Mouse (Mus musculus): ENCODE data around the gene Il4i1. TPM values are rescaled to one million over a fixed set of nuclear protein-coding genes. Genes with fewer than 3 reads are reported as not detected.
"Not testable (repeated sequence)": the region's sequence is repeated elsewhere in the genome, so short reads cannot be mapped to it uniquely, and the experiment has no call there.

The Il4i1 gene
- polyA plus RNA-seq, 1 experiment from 2014 or later: 0.97 TPM

DNA sequence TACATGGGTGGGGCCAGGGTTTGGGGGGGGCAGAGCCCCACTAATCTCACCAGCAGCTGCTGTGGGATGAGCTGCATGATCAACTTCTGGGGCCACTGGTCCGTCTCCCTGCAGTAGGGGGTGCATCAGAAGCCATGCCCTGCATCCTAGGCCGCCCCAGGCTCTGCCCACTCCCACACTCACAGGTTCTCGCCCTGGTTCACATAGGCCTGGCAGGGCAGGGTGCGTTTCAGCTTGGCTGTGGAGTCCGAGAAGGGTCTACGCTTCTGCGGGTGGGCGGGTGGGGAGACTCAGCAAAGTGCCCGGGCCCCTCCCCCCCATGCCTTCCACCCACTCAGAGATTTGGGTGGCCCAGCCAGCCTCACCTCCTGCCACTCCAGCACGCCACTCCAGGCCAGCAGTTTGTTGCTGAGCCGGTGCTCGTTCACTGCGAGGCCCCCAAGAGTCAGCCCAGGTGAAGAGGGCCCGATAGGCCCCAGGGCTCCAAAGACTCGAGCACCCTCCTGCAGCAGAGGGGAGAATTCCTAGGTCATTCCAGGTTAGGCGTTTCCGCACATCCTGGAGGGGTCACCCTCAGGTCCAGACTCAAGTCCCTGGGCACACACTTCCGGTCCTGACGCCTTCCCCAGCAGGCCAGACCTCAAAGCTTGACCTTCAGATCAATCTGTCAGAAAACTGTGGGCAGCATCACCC, 51.0 kb downstream of the Il4i1 start:
- DNase-seq (no peak), ATAC-seq (ENCODE audit: low FRiP score, low TSS enrichment) (no peak)
- H3K36me3 ChIP-seq (ENCODE audit: control insufficient read depth, insufficient read depth, low read length): peaks cover 45% of the 10 kb centered on the region
- peaks cover 28% of the 10 kb centered on the region for H3K4me1 ChIP-seq (ENCODE audit: control insufficient read depth, insufficient read depth, low read length)
- no peaks in the 10 kb centered on the region for H3K27me3 ChIP-seq (ENCODE audit: control insufficient read depth, insufficient read depth, low read length)
- H3K27ac ChIP-seq (replicated peaks; ENCODE audit: low read depth, low read length): 0 out of 2 replicates have a peak overlapping the region, but pooled peaks have one; percentile 20
- H3K9me3 ChIP-seq (ENCODE audit: control insufficient read depth, low read length): no peaks in the 10 kb centered on the region
- H3K9ac ChIP-seq (replicated peaks; ENCODE audit: low read length): peak overlapping the region; percentile 99; the same call in 1 of the 2 replicates
- H3K4me3 ChIP-seq (replicated peaks; ENCODE audit: low read depth, low read length): peak overlapping the region; percentile 99
- peak overlapping the region; percentile 95 for H3K4me2 ChIP-seq (ENCODE audit: low read length)
- WGBS: 76% methylated on average over 18 of the region's 19 CpGs

- Histone ChIP-seq H3K4me3 (replicated peaks; ENCODE audit: low read depth, low read length) (peak overlapping the region; percentile 99), H3K4me1 (ENCODE audit: control insufficient read depth, insufficient read depth, low read length) (peaks cover 28% of the 10 kb centered on the region), H3K9ac (replicated peaks; ENCODE audit: low read length) (peak overlapping the region; percentile 99; the same call in 1 of the 2 replicates), H3K4me2 (ENCODE audit: low read length) (peak overlapping the region; percentile 95), H3K9me3 (ENCODE audit: control insufficient read depth, low read length) (no peaks in the 10 kb centered on the region), H3K27ac (replicated peaks; ENCODE audit: low read depth, low read length) (no peak overlapping the region), H3K36me3 (ENCODE audit: control insufficient read depth, insufficient read depth, low read length) (peaks cover 39% of the 10 kb centered on the region), H3K27me3 (ENCODE audit: control insufficient read depth, insufficient read depth, low read length) (no peaks in the 10 kb centered on the region)
- ATAC-seq (ENCODE audit: low FRiP score, low TSS enrichment) (no peak), DNase-seq (no peak)
- WGBS: 44% methylated on average over 9 of the region's 9 CpGs
Measured at GRCm38 (mm10) chr7:44867802-44868201, 51.6 kb downstream of the Il4i1 start.

DNA sequence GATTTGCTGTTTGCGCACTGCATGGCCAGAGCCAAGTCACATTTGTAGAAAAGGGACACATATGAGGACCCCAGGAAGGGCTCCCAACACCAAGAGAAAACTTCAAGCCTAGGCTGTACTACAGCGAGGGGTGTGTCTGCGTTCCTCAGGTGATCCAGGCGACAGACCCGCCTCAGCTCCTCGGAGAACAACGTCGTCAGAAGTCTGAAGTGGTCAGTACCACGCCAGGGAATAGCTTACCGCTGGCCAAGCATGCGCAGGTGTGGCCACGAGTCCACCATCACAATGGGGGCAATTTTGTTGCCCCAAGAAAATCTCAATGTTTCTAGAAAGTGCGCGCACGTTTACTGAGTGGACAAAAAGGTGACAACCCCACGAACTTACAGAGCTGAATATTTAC, 52.3 kb downstream of the Il4i1 start:
- H3K36me3 ChIP-seq (ENCODE audit: control insufficient read depth, insufficient read depth, low read length): peaks cover 32% of the 10 kb centered on the region
- WGBS: 6% methylated on average over 16 of the region's 16 CpGs
- no peaks in the 10 kb centered on the region for H3K9me3 ChIP-seq (ENCODE audit: control insufficient read depth, low read length)
- H3K27ac ChIP-seq (replicated peaks; ENCODE audit: low read depth, low read length): peak overlapping the region; percentile 100
- DNase-seq: no peak
- H3K27me3 ChIP-seq (ENCODE audit: control insufficient read depth, insufficient read depth, low read length): no peaks in the 10 kb centered on the region
- H3K9ac ChIP-seq (replicated peaks; ENCODE audit: low read length): peak overlapping the region; percentile 99
- ATAC-seq (ENCODE audit: low FRiP score, low TSS enrichment): no peak
- H3K4me2 ChIP-seq (ENCODE audit: low read length): peak overlapping the region; percentile 95
- peak overlapping the region; percentile 99 for H3K4me3 ChIP-seq (replicated peaks; ENCODE audit: low read depth, low read length)
- peaks cover 28% of the 10 kb centered on the region for H3K4me1 ChIP-seq (ENCODE audit: control insufficient read depth, insufficient read depth, low read length)

- peak; percentile 32 for ATAC-seq (ENCODE audit: low FRiP score, low TSS enrichment)
- H3K4me2 ChIP-seq (ENCODE audit: low read length): peak overlapping the region; percentile 95
- H3K4me3 ChIP-seq (replicated peaks; ENCODE audit: low read depth, low read length): peak overlapping the region; percentile 99
- DNase-seq: peak; percentile 80
- under 1% methylated on average over 108 of the region's 108 CpGs for WGBS
- H3K9me3 ChIP-seq (ENCODE audit: control insufficient read depth, low read length): no peaks in the 10 kb centered on the region
- H3K4me1 ChIP-seq (ENCODE audit: control insufficient read depth, insufficient read depth, low read length): peaks cover 28% of the 10 kb centered on the region
- H3K9ac ChIP-seq (replicated peaks; ENCODE audit: low read length): peak overlapping the region; percentile 99
- H3K27me3 ChIP-seq (ENCODE audit: control insufficient read depth, insufficient read depth, low read length): no peaks in the 10 kb centered on the region
- H3K27ac ChIP-seq (replicated peaks; ENCODE audit: low read depth, low read length): peak overlapping the region; percentile 100
- H3K36me3 ChIP-seq (ENCODE audit: control insufficient read depth, insufficient read depth, low read length): peaks cover 26% of the 10 kb centered on the region
Measured at GRCm38 (mm10) chr7:44868919-44869696, 52.9 kb downstream of the Il4i1 start.

GRCm38 (mm10) chr7:44869697-44870528, 53.7 kb downstream of the Il4i1 start, which contains the start of gene Ptov1:
Ptov1 (minus strand) TSS chr7:44869788.
- peak; percentile 94 for ATAC-seq (ENCODE audit: low FRiP score, low TSS enrichment)
- Histone ChIP-seq H3K4me3 (replicated peaks; ENCODE audit: low read depth, low read length) (peak within 1 kb of the TSS; percentile 99), H3K9me3 (ENCODE audit: control insufficient read depth, low read length) (no peaks in the 10 kb centered on the region), H3K4me1 (ENCODE audit: control insufficient read depth, insufficient read depth, low read length) (peaks cover 28% of the 10 kb centered on the region), H3K27me3 (ENCODE audit: control insufficient read depth, insufficient read depth, low read length) (no peaks in the 10 kb centered on the region), H3K9ac (replicated peaks; ENCODE audit: low read length) (peak within 1 kb of the TSS; percentile 99), H3K27ac (replicated peaks; ENCODE audit: low read depth, low read length) (peak within 1 kb of the TSS; percentile 100), H3K36me3 (ENCODE audit: control insufficient read depth, insufficient read depth, low read length) (peaks cover 18% of the 10 kb centered on the region), H3K4me2 (ENCODE audit: low read length) (peak within 1 kb of the TSS; percentile 95)
- WGBS: 10% methylated on average over 29 of the region's 29 CpGs
- peak; percentile 96 for DNase-seq

DNA sequence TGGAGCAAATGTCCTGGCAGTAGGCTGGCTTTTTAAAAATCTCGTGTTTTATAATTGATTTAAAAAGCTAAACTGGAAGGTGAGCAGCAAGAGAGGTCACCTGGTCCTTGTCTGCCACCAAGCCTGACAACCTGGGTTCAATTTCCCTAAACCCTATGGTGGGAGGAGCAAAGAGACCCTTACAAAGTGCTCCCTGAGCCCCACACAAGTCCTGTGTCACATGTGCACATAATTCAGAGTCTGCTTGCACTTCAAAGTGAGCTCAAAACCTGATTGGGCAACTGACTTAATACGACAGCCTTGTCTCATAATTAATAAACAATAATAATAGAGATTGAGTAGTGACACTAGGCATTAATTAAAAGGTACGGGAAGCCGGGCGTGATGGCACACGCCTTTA, 54.4 kb downstream of the Il4i1 start:
- Histone ChIP-seq H3K36me3 (ENCODE audit: control insufficient read depth, insufficient read depth, low read length) (peaks cover 13% of the 10 kb centered on the region), H3K27me3 (ENCODE audit: control insufficient read depth, insufficient read depth, low read length) (no peaks in the 10 kb centered on the region), H3K9ac (replicated peaks; ENCODE audit: low read length) (peak overlapping the region; percentile 34), H3K9me3 (ENCODE audit: control insufficient read depth, low read length) (no peaks in the 10 kb centered on the region), H3K4me2 (ENCODE audit: low read length) (peak overlapping the region; percentile 95), H3K27ac (replicated peaks; ENCODE audit: low read depth, low read length) (peak overlapping the region; percentile 100), H3K4me3 (replicated peaks; ENCODE audit: low read depth, low read length) (peak overlapping the region; percentile 99; the same call in 1 of the 2 replicates), H3K4me1 (ENCODE audit: control insufficient read depth, insufficient read depth, low read length) (peaks cover 28% of the 10 kb centered on the region)
- 81% methylated on average over 6 of the region's 6 CpGs for WGBS
- DNase-seq (no peak), ATAC-seq (ENCODE audit: low FRiP score, low TSS enrichment) (no peak)

GRCm38 (mm10) chr7:44871181-44871580, 55.0 kb downstream of the Il4i1 start:
- Histone ChIP-seq H3K4me3 (replicated peaks; ENCODE audit: low read depth, low read length) (no peak overlapping the region), H3K4me2 (ENCODE audit: low read length) (no peak overlapping the region), H3K36me3 (ENCODE audit: control insufficient read depth, insufficient read depth, low read length) (peaks cover 16% of the 10 kb centered on the region), H3K27ac (replicated peaks; ENCODE audit: low read depth, low read length) (no peak overlapping the region), H3K27me3 (ENCODE audit: control insufficient read depth, insufficient read depth, low read length) (no peaks in the 10 kb centered on the region), H3K9ac (replicated peaks; ENCODE audit: low read length) (no peak overlapping the region), H3K4me1 (ENCODE audit: control insufficient read depth, insufficient read depth, low read length) (peaks cover 25% of the 10 kb centered on the region), H3K9me3 (ENCODE audit: control insufficient read depth, low read length) (no peaks in the 10 kb centered on the region)
- ATAC-seq (ENCODE audit: low FRiP score, low TSS enrichment) (no peak), DNase-seq (no peak)
- 30% methylated on average over 1 of the region's 1 CpGs for WGBS

DNA sequence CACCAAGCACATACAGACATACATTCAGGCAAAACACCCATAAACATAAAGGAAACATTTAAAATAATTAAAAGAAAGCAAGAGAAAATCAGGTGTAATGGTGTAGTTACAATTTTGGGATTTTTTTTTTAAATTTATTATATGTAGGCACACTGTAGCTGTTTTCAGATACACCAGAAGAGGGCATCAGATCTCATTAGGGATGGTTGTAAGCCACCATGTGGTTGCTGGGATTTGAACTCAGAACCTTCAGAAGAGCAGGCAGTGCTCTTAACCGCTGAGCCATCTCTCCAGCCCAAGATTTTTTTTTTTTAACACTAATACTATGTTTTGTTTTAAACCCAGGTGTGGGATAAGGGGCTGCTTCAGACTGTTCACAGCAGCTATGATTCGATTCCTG, 55.6 kb downstream of the Il4i1 start:
- ATAC-seq (ENCODE audit: low FRiP score, low TSS enrichment); DNase-seq; H3K4me2 ChIP-seq (ENCODE audit: low read length); H3K9ac ChIP-seq (replicated peaks; ENCODE audit: low read length); H3K27ac ChIP-seq (replicated peaks; ENCODE audit: low read depth, low read length); H3K4me3 ChIP-seq (replicated peaks; ENCODE audit: low read depth, low read length); H3K9me3 ChIP-seq (ENCODE audit: control insufficient read depth, low read length); H3K27me3 ChIP-seq (ENCODE audit: control insufficient read depth, insufficient read depth, low read length): not testable (repeated sequence)
- Histone ChIP-seq H3K4me1 (ENCODE audit: control insufficient read depth, insufficient read depth, low read length) (peaks cover 19% of the 10 kb centered on the region), H3K36me3 (ENCODE audit: control insufficient read depth, insufficient read depth, low read length) (peaks cover 16% of the 10 kb centered on the region)
- WGBS: 97% methylated on average over 2 of the region's 2 CpGs
